Mouse (Mus musculus): ENCODE data around the gene Mrps12. TPM values are rescaled to one million over a fixed set of nuclear protein-coding genes. Genes with fewer than 3 reads are reported as not detected.
"Not testable (repeated sequence)": the region's sequence is repeated elsewhere in the genome, so short reads cannot be mapped to it uniquely, and the experiment has no call there.

Mrps12 gene
- polyA plus RNA-seq, 1 experiment from 2014 or later, result 151 TPM

DNA sequence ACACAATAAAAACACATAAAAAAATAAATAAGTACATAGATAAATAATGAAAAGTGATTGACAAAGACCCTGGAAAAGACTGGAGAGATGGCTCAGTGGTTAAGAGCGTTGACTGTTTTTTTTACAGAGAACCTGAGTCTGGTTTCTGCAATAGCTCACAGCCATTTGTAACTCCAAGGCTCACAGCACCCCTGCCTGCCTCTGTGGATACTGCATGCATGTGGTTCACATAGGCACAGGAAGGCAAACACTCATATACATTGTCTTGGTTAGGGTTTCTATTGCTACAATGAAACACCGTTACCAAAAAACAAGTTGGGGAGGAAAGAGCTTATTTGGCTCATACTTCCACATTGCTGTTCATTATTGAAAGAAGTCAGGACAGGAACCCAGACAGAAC is 26.0 kb downstream of the Mrps12 start:
- WGBS, result 95% methylated on average over 2 of the region's 2 CpGs
- no peak overlapping the region for H3K9ac ChIP-seq (replicated peaks; ENCODE audit: low read length)
- no peak overlapping the region for H3K4me2 ChIP-seq (ENCODE audit: low read depth, low read length)
- DNase-seq (ENCODE audit: low spot score), result no peak
- H3K27me3 ChIP-seq (ENCODE audit: control insufficient read depth, insufficient read depth, low read length), result no peaks in the 10 kb centered on the region
- H3K36me3 ChIP-seq (replicated peaks; ENCODE audit: control insufficient read depth, insufficient read depth, low read depth, low read length), result no peaks in the 10 kb centered on the region
- no peak for ATAC-seq (replicated peaks; ENCODE audit: insufficient number of reproducible peaks, low FRiP score, low TSS enrichment, low read depth)
- no peaks in the 10 kb centered on the region for H3K4me1 ChIP-seq (ENCODE audit: control insufficient read depth, insufficient read depth, low read length)
- H3K9me3 ChIP-seq (replicated peaks; ENCODE audit: control insufficient read depth, low read length), result no peaks in the 10 kb centered on the region
- H3K27ac ChIP-seq (replicated peaks; ENCODE audit: low read depth, low read length), result no peak overlapping the region
- no peak overlapping the region for H3K4me3 ChIP-seq (ENCODE audit: low read depth, low read length)

DNA sequence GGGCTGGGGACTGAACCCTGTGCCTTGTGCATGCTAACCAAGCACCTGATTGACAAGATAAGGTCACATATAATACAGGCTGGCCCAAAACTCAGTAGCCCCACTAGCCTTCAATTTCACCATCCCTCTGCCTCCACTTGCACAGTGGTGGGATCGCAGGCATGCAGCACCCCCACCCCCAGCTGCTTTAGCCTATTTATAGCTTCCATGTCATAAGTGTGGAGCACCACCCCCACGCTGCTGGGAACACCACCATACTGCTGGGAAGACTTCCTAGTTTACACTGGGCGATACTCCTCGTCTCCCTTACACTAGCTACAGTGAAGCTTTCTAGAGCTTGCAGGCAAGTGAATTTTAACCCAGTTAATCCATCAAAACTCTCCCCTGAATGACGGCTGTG is 27.0 kb downstream of the Mrps12 start:
- DNase-seq (ENCODE audit: low spot score), result no peak
- ATAC-seq (replicated peaks; ENCODE audit: insufficient number of reproducible peaks, low FRiP score, low TSS enrichment, low read depth), result no peak
- WGBS, result 77% methylated on average over 5 of the region's 5 CpGs

GRCm38 (mm10) chr7:28710962-28711361 is 30.7 kb downstream of the Mrps12 start:
- WGBS, result 69% methylated on average over 3 of the region's 3 CpGs
- no peak for DNase-seq (ENCODE audit: low spot score)

More for the DNA sequence above, 27.0 kb downstream of the Mrps12 start:
- no peak overlapping the region for H3K27ac ChIP-seq (replicated peaks; ENCODE audit: low read depth, low read length)
- no peaks in the 10 kb centered on the region for H3K4me1 ChIP-seq (ENCODE audit: control insufficient read depth, insufficient read depth, low read length)
- H3K9me3 ChIP-seq (replicated peaks; ENCODE audit: control insufficient read depth, low read length), result no peaks in the 10 kb centered on the region
- no peak overlapping the region for H3K4me3 ChIP-seq (ENCODE audit: low read depth, low read length)
- H3K27me3 ChIP-seq (ENCODE audit: control insufficient read depth, insufficient read depth, low read length), result no peaks in the 10 kb centered on the region
- H3K9ac ChIP-seq (replicated peaks; ENCODE audit: low read length), result no peak overlapping the region
- H3K4me2 ChIP-seq (ENCODE audit: low read depth, low read length), result no peak overlapping the region
- no peaks in the 10 kb centered on the region for H3K36me3 ChIP-seq (replicated peaks; ENCODE audit: control insufficient read depth, insufficient read depth, low read depth, low read length)

DNA sequence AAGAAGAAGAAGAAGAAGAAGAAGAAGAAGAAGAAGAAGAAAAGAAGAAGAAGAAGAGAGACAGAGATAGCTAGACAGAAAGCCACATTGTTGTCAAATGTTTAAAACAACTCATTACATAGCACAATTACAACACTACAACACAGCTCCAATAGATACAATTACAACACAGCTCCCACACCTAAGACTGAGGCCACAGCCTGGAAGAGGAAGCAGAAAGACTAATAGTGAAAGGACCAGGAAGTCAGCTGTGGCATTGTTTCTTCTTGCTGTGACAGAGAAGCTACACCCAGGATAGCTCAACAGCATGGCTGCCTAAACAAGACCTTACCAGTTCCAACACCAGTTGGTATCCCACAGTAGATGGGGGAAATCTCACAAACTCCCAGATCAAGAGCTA is 32.2 kb downstream of the Mrps12 start:
- H3K9ac ChIP-seq (replicated peaks; ENCODE audit: low read length), result no peak overlapping the region
- H3K27ac ChIP-seq (replicated peaks; ENCODE audit: low read depth, low read length), result no peak overlapping the region
- H3K9me3 ChIP-seq (replicated peaks; ENCODE audit: control insufficient read depth, low read length), result no peaks in the 10 kb centered on the region
- no peak overlapping the region for H3K4me3 ChIP-seq (ENCODE audit: low read depth, low read length)
- ATAC-seq (replicated peaks; ENCODE audit: insufficient number of reproducible peaks, low FRiP score, low TSS enrichment, low read depth), result no peak
- H3K36me3 ChIP-seq (replicated peaks; ENCODE audit: control insufficient read depth, insufficient read depth, low read depth, low read length), result no peaks in the 10 kb centered on the region
- no peaks in the 10 kb centered on the region for H3K4me1 ChIP-seq (ENCODE audit: control insufficient read depth, insufficient read depth, low read length)
- H3K27me3 ChIP-seq (ENCODE audit: control insufficient read depth, insufficient read depth, low read length), result no peaks in the 10 kb centered on the region
- H3K4me2 ChIP-seq (ENCODE audit: low read depth, low read length), result no peak overlapping the region
- DNase-seq (ENCODE audit: low spot score), result no peak

More at GRCm38 (mm10) chr7:28710962-28711361, 30.7 kb downstream of the Mrps12 start:
- no peak overlapping the region for H3K4me3 ChIP-seq (ENCODE audit: low read depth, low read length)
- H3K27me3 ChIP-seq (ENCODE audit: control insufficient read depth, insufficient read depth, low read length), result no peaks in the 10 kb centered on the region
- no peak overlapping the region for H3K4me2 ChIP-seq (ENCODE audit: low read depth, low read length)
- no peaks in the 10 kb centered on the region for H3K36me3 ChIP-seq (replicated peaks; ENCODE audit: control insufficient read depth, insufficient read depth, low read depth, low read length)
- no peaks in the 10 kb centered on the region for H3K4me1 ChIP-seq (ENCODE audit: control insufficient read depth, insufficient read depth, low read length)
- no peak for ATAC-seq (replicated peaks; ENCODE audit: insufficient number of reproducible peaks, low FRiP score, low TSS enrichment, low read depth)
- no peak overlapping the region for H3K27ac ChIP-seq (replicated peaks; ENCODE audit: low read depth, low read length)
- H3K9ac ChIP-seq (replicated peaks; ENCODE audit: low read length), result no peak overlapping the region
- H3K9me3 ChIP-seq (replicated peaks; ENCODE audit: control insufficient read depth, low read length), result no peaks in the 10 kb centered on the region

GRCm38 (mm10) chr7:28702601-28703143 is 38.9 kb downstream of the Mrps12 start:
- Histone ChIP-seq H3K4me3 (ENCODE audit: low read depth, low read length) (no peak overlapping the region), H3K4me1 (ENCODE audit: control insufficient read depth, insufficient read depth, low read length) (no peaks in the 10 kb centered on the region), H3K27ac (replicated peaks; ENCODE audit: low read depth, low read length) (no peak overlapping the region), H3K4me2 (ENCODE audit: low read depth, low read length) (no peak overlapping the region), H3K27me3 (ENCODE audit: control insufficient read depth, insufficient read depth, low read length) (no peaks in the 10 kb centered on the region), H3K9ac (replicated peaks; ENCODE audit: low read length) (no peak overlapping the region), H3K9me3 (replicated peaks; ENCODE audit: control insufficient read depth, low read length) (no peaks in the 10 kb centered on the region), H3K36me3 (replicated peaks; ENCODE audit: control insufficient read depth, insufficient read depth, low read depth, low read length) (no peaks in the 10 kb centered on the region)
- 77% methylated on average over 9 of the region's 9 CpGs for WGBS
- no peak for ATAC-seq (replicated peaks; ENCODE audit: insufficient number of reproducible peaks, low FRiP score, low TSS enrichment, low read depth)
- no peak for DNase-seq (ENCODE audit: low spot score)

DNA sequence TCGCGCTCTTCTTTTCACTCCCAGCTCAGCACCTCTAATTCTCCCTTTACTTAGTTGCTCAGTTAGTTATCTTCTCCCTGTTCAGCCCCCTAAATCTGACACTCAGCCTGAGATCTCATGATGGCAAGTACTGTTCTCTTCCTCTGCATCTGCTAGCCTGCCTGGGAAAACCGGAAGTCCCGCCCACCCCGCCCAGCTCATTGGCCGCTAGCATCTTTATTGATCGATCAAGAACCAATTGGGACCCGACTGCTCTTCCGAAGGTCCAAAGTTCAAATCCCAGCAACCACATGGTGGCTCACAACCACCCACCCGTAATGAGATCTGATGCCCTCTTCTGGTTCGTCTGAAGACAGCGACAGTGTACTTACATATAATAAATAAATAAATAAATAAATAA is 40.3 kb downstream of the Mrps12 start:
- H3K9ac ChIP-seq (replicated peaks; ENCODE audit: low read length); H3K27me3 ChIP-seq (ENCODE audit: control insufficient read depth, insufficient read depth, low read length); H3K4me3 ChIP-seq (ENCODE audit: low read depth, low read length); ATAC-seq (replicated peaks; ENCODE audit: insufficient number of reproducible peaks, low FRiP score, low TSS enrichment, low read depth); H3K4me1 ChIP-seq (ENCODE audit: control insufficient read depth, insufficient read depth, low read length); H3K9me3 ChIP-seq (replicated peaks; ENCODE audit: control insufficient read depth, low read length); H3K36me3 ChIP-seq (replicated peaks; ENCODE audit: control insufficient read depth, insufficient read depth, low read depth, low read length); DNase-seq (ENCODE audit: low spot score); H3K27ac ChIP-seq (replicated peaks; ENCODE audit: low read depth, low read length); H3K4me2 ChIP-seq (ENCODE audit: low read depth, low read length): not testable (repeated sequence)
- WGBS, result 93% methylated on average over 12 of the region's 12 CpGs

GRCm38 (mm10) chr7:28700269-28700668 is 41.4 kb downstream of the Mrps12 start:
- 98% methylated on average over 4 of the region's 4 CpGs for WGBS
- Histone ChIP-seq H3K27ac (replicated peaks; ENCODE audit: low read depth, low read length) (no peak overlapping the region), H3K4me1 (ENCODE audit: control insufficient read depth, insufficient read depth, low read length) (no peaks in the 10 kb centered on the region), H3K9me3 (replicated peaks; ENCODE audit: control insufficient read depth, low read length) (no peaks in the 10 kb centered on the region), H3K36me3 (replicated peaks; ENCODE audit: control insufficient read depth, insufficient read depth, low read depth, low read length) (no peaks in the 10 kb centered on the region), H3K4me2 (ENCODE audit: low read depth, low read length) (no peak overlapping the region), H3K4me3 (ENCODE audit: low read depth, low read length) (no peak overlapping the region), H3K27me3 (ENCODE audit: control insufficient read depth, insufficient read depth, low read length) (no peaks in the 10 kb centered on the region), H3K9ac (replicated peaks; ENCODE audit: low read length) (no peak overlapping the region)
- no peak for ATAC-seq (replicated peaks; ENCODE audit: insufficient number of reproducible peaks, low FRiP score, low TSS enrichment, low read depth)
- no peak for DNase-seq (ENCODE audit: low spot score)

DNA sequence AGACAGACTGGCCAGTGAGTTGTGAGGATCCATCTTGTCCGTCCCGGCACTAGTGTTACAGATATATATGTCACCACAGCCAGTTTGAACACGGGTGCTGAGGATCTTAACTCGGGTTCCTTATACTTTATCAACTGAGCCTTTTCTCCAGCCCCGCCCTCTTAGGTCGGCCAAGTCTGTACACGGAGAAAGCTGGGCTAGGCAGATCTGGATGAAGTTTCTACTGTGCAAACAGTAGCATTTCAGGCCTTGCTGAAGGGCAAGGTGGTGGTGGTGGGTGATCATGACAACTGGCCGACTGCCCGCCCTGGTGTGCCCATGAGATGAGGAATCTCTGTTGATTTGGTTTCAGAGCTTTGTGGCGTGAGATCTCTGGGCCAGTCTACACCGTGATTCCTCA is 44.3 kb downstream of the Mrps12 start:
- H3K4me3 ChIP-seq (ENCODE audit: low read depth, low read length), result no peak overlapping the region
- DNase-seq (ENCODE audit: low spot score) (no peak), ATAC-seq (replicated peaks; ENCODE audit: insufficient number of reproducible peaks, low FRiP score, low TSS enrichment, low read depth) (no peak)
- H3K9ac ChIP-seq (replicated peaks; ENCODE audit: low read length), result no peak overlapping the region
- 95% methylated on average over 11 of the region's 11 CpGs for WGBS
- H3K36me3 ChIP-seq (replicated peaks; ENCODE audit: control insufficient read depth, insufficient read depth, low read depth, low read length), result no peaks in the 10 kb centered on the region
- H3K4me2 ChIP-seq (ENCODE audit: low read depth, low read length), result no peak overlapping the region
- H3K27me3 ChIP-seq (ENCODE audit: control insufficient read depth, insufficient read depth, low read length), result no peaks in the 10 kb centered on the region
- peaks cover 2% of the 10 kb centered on the region for H3K4me1 ChIP-seq (ENCODE audit: control insufficient read depth, insufficient read depth, low read length)
- H3K27ac ChIP-seq (replicated peaks; ENCODE audit: low read depth, low read length), result no peak overlapping the region
- no peaks in the 10 kb centered on the region for H3K9me3 ChIP-seq (replicated peaks; ENCODE audit: control insufficient read depth, low read length)

Data from embryonic facial prominence, embryonic 11.5 days (tissue).